Mouse (Mus musculus): ENCODE measurements around the gene Gm49318. TPM values are rescaled to one million over a fixed set of nuclear protein-coding genes. Genes with fewer than 3 reads are reported as not detected.

Gm49318 gene
- polyA plus RNA-seq, 1 experiment = not detected

DNA sequence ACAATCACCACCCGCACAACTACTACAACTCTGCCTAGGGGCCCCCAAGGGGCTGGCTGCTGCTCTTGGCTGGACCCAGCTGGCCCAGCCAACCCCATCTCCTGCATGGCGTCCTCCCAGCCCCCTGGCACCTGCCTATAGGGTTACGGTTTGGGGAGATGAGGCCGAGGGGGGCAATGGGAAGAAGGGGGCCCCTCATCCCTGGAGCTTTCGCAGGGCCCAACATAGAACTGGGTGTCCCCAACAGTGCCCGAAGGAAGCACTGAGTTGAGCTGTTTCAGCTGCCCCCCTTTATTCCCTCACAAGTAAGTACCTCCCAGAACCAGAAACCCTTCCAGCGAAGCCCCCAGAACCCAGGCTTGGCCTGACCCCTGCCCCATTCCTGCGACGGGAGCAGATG is 37.1 kb upstream of the Gm49318 start:
- H3K27me3 ChIP-seq (ENCODE audit: control insufficient read depth, insufficient read depth, low read length) = no peaks in the 10 kb centered on the region
- H3K4me1 ChIP-seq (ENCODE audit: control insufficient read depth, insufficient read depth, low read length) = no peaks in the 10 kb centered on the region
- H3K4me3 ChIP-seq (ENCODE audit: control insufficient read depth, low read depth, low read length) = no peak overlapping the region
- no peak overlapping the region for H3K27ac ChIP-seq (ENCODE audit: control insufficient read depth, insufficient read depth, low read depth, low read length)
- H3K36me3 ChIP-seq (ENCODE audit: control insufficient read depth, insufficient read depth, low read length) = peaks cover 2% of the 10 kb centered on the region
- TF ChIP-seq CTCF (IDR thresholded peaks at IDR 0.05; ENCODE audit: control insufficient read depth, insufficient read depth, insufficient replicate concordance, low read depth, low read length) = no peak
- TF ChIP-seq POLR2A (IDR thresholded peaks at IDR 0.05; ENCODE audit: control insufficient read depth, low read depth, low read length) = no peak

DNA sequence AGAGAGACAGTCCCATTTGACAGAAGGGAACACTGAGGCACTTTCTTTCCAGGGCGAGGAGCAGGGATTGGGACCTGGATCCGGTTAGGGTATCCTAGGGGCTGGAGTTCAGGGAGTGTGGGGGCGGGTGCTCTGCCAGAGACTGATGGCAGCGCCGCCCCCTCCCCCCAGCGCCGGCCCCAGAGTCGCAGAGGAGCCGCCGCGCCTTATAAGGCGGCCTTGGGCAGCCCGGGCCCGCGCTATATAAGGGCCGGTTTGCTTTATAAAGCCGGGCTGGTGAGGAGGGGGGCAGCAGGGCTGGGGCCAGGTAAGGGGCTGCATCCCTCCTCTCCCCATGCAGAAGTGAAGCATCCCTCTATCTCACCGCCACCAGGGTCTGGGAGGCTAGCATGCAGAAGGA is 28.9 kb upstream of the Gm49318 start:
- Histone ChIP-seq H3K27ac (ENCODE audit: control insufficient read depth, insufficient read depth, low read depth, low read length) (peak overlapping the region; percentile 21; the same call in 1 of the 2 replicates), H3K4me1 (ENCODE audit: control insufficient read depth, insufficient read depth, low read length) (peaks cover 7% of the 10 kb centered on the region; the same call in 1 of the 2 replicates), H3K27me3 (ENCODE audit: control insufficient read depth, insufficient read depth, low read length) (no peaks in the 10 kb centered on the region), H3K4me3 (ENCODE audit: control insufficient read depth, low read depth, low read length) (peak overlapping the region; percentile 66), H3K36me3 (ENCODE audit: control insufficient read depth, insufficient read depth, low read length) (no peaks in the 10 kb centered on the region)
- TF ChIP-seq CTCF (IDR thresholded peaks at IDR 0.05; ENCODE audit: control insufficient read depth, insufficient read depth, insufficient replicate concordance, low read depth, low read length) (no peak), POLR2A (IDR thresholded peaks at IDR 0.05; ENCODE audit: control insufficient read depth, low read depth, low read length) (no peak)

DNA sequence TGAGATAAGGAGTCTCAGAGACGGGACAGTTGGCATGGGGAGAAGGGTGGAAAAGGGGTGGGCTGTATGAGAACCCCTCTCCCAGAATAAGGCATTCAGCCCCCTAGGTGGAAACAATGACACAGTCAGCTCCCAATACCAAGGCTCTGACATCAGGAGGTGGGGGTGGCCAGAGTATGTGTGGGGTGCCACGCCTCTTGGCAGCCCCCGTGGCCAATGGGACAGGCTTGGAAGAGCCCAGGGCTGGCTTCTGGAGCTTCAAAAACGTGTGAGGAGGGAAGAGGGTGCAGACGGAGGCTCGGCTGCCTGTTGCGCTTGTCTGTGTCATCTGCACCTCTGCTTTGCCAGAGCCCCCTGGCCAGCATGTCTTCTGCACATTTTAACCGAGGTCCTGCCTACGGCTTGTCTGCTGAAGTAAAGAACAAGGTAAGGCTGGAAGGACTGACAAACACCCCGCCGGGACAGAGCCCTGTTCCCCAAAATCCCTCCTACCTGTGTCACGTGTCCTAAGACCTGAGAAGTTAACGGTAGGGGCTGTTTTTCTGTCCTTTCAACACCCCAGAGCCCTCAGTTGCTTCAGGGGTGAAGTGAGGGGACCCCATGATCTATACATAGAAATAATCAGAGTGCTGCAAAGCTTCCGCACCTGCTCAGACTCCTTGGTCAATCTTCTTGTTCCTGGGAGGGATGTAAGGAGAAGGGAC is 28.1 kb upstream of the Gm49318 start, which contains the start of gene Cnn1:
TSS of gene Cnn1 (plus strand) at position 224 of the 704 bp plus-strand sequence.
- Histone ChIP-seq H3K4me1 (ENCODE audit: control insufficient read depth, insufficient read depth, low read length) (peaks cover 7% of the 10 kb centered on the region; the same call in 1 of the 2 replicates), H3K4me3 (ENCODE audit: control insufficient read depth, low read depth, low read length) (peak within 1 kb of the TSS; percentile 66), H3K36me3 (ENCODE audit: control insufficient read depth, insufficient read depth, low read length) (no peaks in the 10 kb centered on the region), H3K27me3 (ENCODE audit: control insufficient read depth, insufficient read depth, low read length) (no peaks in the 10 kb centered on the region), H3K27ac (ENCODE audit: control insufficient read depth, insufficient read depth, low read depth, low read length) (peak within 1 kb of the TSS; percentile 21; the same call in 1 of the 2 replicates)
- no peak for TF ChIP-seq POLR2A (IDR thresholded peaks at IDR 0.05; ENCODE audit: control insufficient read depth, low read depth, low read length)
- TF ChIP-seq CTCF (IDR thresholded peaks at IDR 0.05; ENCODE audit: control insufficient read depth, insufficient read depth, insufficient replicate concordance, low read depth, low read length) = no peak

DNA sequence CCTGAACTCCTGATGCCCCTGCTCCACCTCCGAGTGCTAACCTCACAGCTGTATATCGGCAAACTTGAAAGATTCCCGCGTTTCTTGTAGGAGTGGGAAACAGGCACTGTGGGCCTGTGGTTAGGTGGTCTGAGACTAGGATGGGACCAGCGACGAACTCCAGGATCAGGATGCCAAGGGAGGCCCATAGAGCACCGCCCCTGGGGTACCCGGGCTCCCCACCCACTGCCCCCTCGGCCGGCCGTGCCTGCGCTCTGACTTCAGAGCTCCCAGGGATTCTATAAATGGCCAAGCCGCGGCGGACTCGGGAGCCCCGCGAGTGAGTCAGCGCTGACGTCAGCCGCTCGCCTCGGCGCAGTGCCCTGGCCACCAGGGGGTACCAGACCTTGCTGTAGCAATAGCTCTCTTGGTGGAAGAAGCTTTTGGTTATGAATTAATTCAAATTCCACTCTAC is 24.8 kb upstream of the Gm49318 start:
- Histone ChIP-seq H3K4me1 (ENCODE audit: control insufficient read depth, insufficient read depth, low read length) (peaks cover 7% of the 10 kb centered on the region; the same call in 1 of the 2 replicates), H3K27me3 (ENCODE audit: control insufficient read depth, insufficient read depth, low read length) (no peaks in the 10 kb centered on the region), H3K4me3 (ENCODE audit: control insufficient read depth, low read depth, low read length) (peak overlapping the region; percentile 20; the same call in 1 of the 2 replicates), H3K27ac (ENCODE audit: control insufficient read depth, insufficient read depth, low read depth, low read length) (no peak overlapping the region), H3K36me3 (ENCODE audit: control insufficient read depth, insufficient read depth, low read length) (no peaks in the 10 kb centered on the region)
- peak; percentile 40; the same call in 1 of the 2 replicates for TF ChIP-seq CTCF (IDR thresholded peaks at IDR 0.05; ENCODE audit: control insufficient read depth, insufficient read depth, insufficient replicate concordance, low read depth, low read length)
- TF ChIP-seq POLR2A (IDR thresholded peaks at IDR 0.05; ENCODE audit: control insufficient read depth, low read depth, low read length) = no peak

DNA sequence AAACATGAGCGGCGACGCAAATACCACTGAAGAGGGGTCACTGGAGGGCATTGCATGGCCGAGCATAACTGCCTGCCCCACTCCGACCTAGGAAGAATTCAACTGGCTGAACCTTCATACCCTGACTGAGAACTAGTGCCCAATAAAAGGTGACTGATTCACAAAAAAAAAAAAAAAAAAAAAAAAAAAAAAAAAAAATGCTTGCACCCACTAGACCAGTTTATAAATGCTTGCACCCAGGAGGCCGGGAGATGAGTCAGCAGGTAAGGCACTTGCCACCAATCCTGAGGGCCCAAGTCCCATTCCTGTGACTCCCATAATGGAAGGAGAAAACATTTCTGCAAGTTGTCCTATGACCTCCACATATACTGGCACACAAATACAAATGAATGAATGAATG is 21.7 kb upstream of the Gm49318 start:
- TF ChIP-seq POLR2A (IDR thresholded peaks at IDR 0.05; ENCODE audit: control insufficient read depth, low read depth, low read length) = no peak
- no peak for TF ChIP-seq CTCF (IDR thresholded peaks at IDR 0.05; ENCODE audit: control insufficient read depth, insufficient read depth, insufficient replicate concordance, low read depth, low read length)
- no peak overlapping the region for H3K27ac ChIP-seq (ENCODE audit: control insufficient read depth, insufficient read depth, low read depth, low read length)

DNA sequence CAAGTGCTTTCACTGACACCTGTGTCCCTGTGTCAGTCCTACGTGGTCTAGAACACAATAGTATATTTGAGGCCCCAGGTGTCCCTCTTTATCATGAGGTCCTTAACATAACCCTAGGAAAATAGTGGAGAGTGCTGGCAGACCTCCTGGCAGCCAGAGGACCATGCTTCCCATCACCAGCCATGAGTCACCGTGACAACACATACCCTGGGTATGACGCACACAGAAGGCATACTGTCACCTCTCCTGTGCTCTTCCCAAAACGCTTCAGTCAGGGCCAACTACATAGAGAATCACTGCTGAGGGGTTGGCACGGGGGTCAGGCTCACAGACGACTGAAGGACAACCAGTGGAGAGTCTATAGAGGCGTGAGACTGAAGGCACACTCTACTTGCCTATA is 18.9 kb upstream of the Gm49318 start:
- no peaks in the 10 kb centered on the region for H3K27me3 ChIP-seq (ENCODE audit: control insufficient read depth, insufficient read depth, low read length)
- no peak overlapping the region for H3K4me3 ChIP-seq (ENCODE audit: control insufficient read depth, low read depth, low read length)
- no peaks in the 10 kb centered on the region for H3K36me3 ChIP-seq (ENCODE audit: control insufficient read depth, insufficient read depth, low read length)
- peaks cover 5% of the 10 kb centered on the region for H3K4me1 ChIP-seq (ENCODE audit: control insufficient read depth, insufficient read depth, low read length)
- no peak for TF ChIP-seq POLR2A (IDR thresholded peaks at IDR 0.05; ENCODE audit: control insufficient read depth, low read depth, low read length)
- TF ChIP-seq CTCF (IDR thresholded peaks at IDR 0.05; ENCODE audit: control insufficient read depth, insufficient read depth, insufficient replicate concordance, low read depth, low read length) = no peak
- no peak overlapping the region for H3K27ac ChIP-seq (ENCODE audit: control insufficient read depth, insufficient read depth, low read depth, low read length)

More for the DNA sequence above, 21.7 kb upstream of the Gm49318 start:
- peaks cover 4% of the 10 kb centered on the region; the same call in 1 of the 2 replicates for H3K4me1 ChIP-seq (ENCODE audit: control insufficient read depth, insufficient read depth, low read length)
- H3K27me3 ChIP-seq (ENCODE audit: control insufficient read depth, insufficient read depth, low read length) = no peaks in the 10 kb centered on the region
- no peaks in the 10 kb centered on the region for H3K36me3 ChIP-seq (ENCODE audit: control insufficient read depth, insufficient read depth, low read length)
- no peak overlapping the region for H3K4me3 ChIP-seq (ENCODE audit: control insufficient read depth, low read depth, low read length)

DNA sequence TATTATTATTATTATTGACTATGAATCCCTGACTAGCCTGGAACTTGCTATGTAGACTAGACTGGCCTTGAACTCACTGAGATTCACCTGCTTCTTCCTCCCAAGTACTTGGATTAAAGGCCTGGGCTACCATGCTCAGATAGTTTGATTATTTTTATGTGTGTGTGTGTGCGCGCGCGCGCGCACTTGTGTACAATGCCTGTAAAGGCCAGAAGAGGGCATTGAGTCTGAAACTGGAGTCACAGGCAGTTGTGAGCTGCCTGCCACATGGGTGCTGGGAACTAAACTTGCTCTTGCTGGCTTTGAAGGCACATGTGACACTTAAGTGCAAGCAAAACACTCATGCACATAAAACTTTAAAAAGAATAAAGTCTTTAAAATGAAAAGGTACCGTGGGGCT is 18.2 kb upstream of the Gm49318 start:
- H3K27me3 ChIP-seq (ENCODE audit: control insufficient read depth, insufficient read depth, low read length) = no peaks in the 10 kb centered on the region
- no peak overlapping the region for H3K4me3 ChIP-seq (ENCODE audit: control insufficient read depth, low read depth, low read length)
- H3K27ac ChIP-seq (ENCODE audit: control insufficient read depth, insufficient read depth, low read depth, low read length) = no peak overlapping the region
- no peaks in the 10 kb centered on the region for H3K36me3 ChIP-seq (ENCODE audit: control insufficient read depth, insufficient read depth, low read length)
- H3K4me1 ChIP-seq (ENCODE audit: control insufficient read depth, insufficient read depth, low read length) = peaks cover 8% of the 10 kb centered on the region
- no peak for TF ChIP-seq POLR2A (IDR thresholded peaks at IDR 0.05; ENCODE audit: control insufficient read depth, low read depth, low read length)
- no peak for TF ChIP-seq CTCF (IDR thresholded peaks at IDR 0.05; ENCODE audit: control insufficient read depth, insufficient read depth, insufficient replicate concordance, low read depth, low read length)
